Mouse (Mus musculus) thymus, postnatal 36 days (tissue): Measurements from ENCODE around the gene Ptgr1.
A peak's percentile ranks its signal among the peaks of the same experiment; 100 is the strongest.

Experiments
- DNase-seq, 2 experiments: peaks; one replicate each; pipeline ENCODE4 v3.0.0; 2022; ENCODE audit warnings: mixed read lengths in 2 of 2

The Ptgr1 gene

GRCm38 (mm10) chr4:58986540-58987190 is at the start of gene Ptgr1:
Ptgr1 (minus strand) TSS chr4:58987119.
- peak; percentile 85 to 90 for DNase-seq

GRCm38 (mm10) chr4:59035786-59036350 is 48.9 kb upstream of the Ptgr1 start:
- peak; percentile 15 to 17 for DNase-seq

GRCm38 (mm10) chr4:59034918-59035785 is 48.2 kb upstream of the Ptgr1 start, which contains the start of gene Gng10:
Gng10 (plus strand) TSS chr4:59035088.
- peak; percentile 73 to 80 for DNase-seq

- peak in 1 of 2 experiments; percentile 16 for DNase-seq
Observed at GRCm38 (mm10) chr4:59034325-59034917, 47.5 kb upstream of the Ptgr1 start.

- no peak for DNase-seq
Observed at GRCm38 (mm10) chr4:59016922-59017321, 30.0 kb upstream of the Ptgr1 start.

- no peak for DNase-seq
Observed at GRCm38 (mm10) chr4:59015181-59015580, 28.3 kb upstream of the Ptgr1 start.

- no peak for DNase-seq
Observed at GRCm38 (mm10) chr4:59011446-59011845, 24.5 kb upstream of the Ptgr1 start.

GRCm38 (mm10) chr4:59009696-59010095 is 22.8 kb upstream of the Ptgr1 start:
- peak in 1 of 2 experiments; percentile 27 for DNase-seq

GRCm38 (mm10) chr4:59009186-59009585 is 22.3 kb upstream of the Ptgr1 start:
- peak; percentile 33 to 41 for DNase-seq

GRCm38 (mm10) chr4:59007974-59008373 is 21.1 kb upstream of the Ptgr1 start:
- DNase-seq = no peak

- no peak for DNase-seq
Observed at GRCm38 (mm10) chr4:59007016-59007415, 20.1 kb upstream of the Ptgr1 start.

GRCm38 (mm10) chr4:59006211-59006610 is 19.3 kb upstream of the Ptgr1 start:
- no peak for DNase-seq

GRCm38 (mm10) chr4:59003806-59004200 is 16.9 kb upstream of the Ptgr1 start:
- no peak for DNase-seq

- peak; percentile 91 to 94 for DNase-seq
Observed at GRCm38 (mm10) chr4:59002948-59003805, 16.3 kb upstream of the Ptgr1 start, which contains the start of gene Gm20503. Gm20503 (plus strand) TSS chr4:59003210.

- peak; percentile 46 to 67 for DNase-seq
Observed at GRCm38 (mm10) chr4:59000614-59001013, 13.7 kb upstream of the Ptgr1 start.

GRCm38 (mm10) chr4:58999686-59000085 is 12.8 kb upstream of the Ptgr1 start:
- peak; percentile 68 to 70 for DNase-seq

GRCm38 (mm10) chr4:58998688-58999087 is 11.8 kb upstream of the Ptgr1 start:
- DNase-seq = no peak

- no peak for DNase-seq
Observed at GRCm38 (mm10) chr4:58997081-58997480, 10.2 kb upstream of the Ptgr1 start.

- no peak for DNase-seq
Observed at GRCm38 (mm10) chr4:58995251-58995693, 8.4 kb upstream of the Ptgr1 start.

- DNase-seq = no peak
Observed at GRCm38 (mm10) chr4:58994762-58995161, 7.8 kb upstream of the Ptgr1 start, which contains the start of gene Dnajc25. Dnajc25 (plus strand) TSS chr4:58995062.

- no peak for DNase-seq
Observed at GRCm38 (mm10) chr4:58992195-58992594, 5.3 kb upstream of the Ptgr1 start.
